Mouse (Mus musculus): ENCODE data around the gene Nup62. TPM values are rescaled to one million over a fixed set of nuclear protein-coding genes. Genes with fewer than 3 reads are reported as not detected.

The Nup62 gene
- total and polyA plus RNA-seq, 3 experiments: 27.1 to 36.0 (median 28.0) TPM

- Histone ChIP-seq H3K27ac (no peak overlapping the region), H3K4me1 (ENCODE audit: control insufficient read depth, insufficient read depth, low read length) (no peaks in the 10 kb centered on the region), H3K4me3 (no peak overlapping the region), H3K79me2 (replicated peaks; ENCODE audit: control insufficient read depth, insufficient read depth, low read length) (no peaks in the 10 kb centered on the region), H3K36me3 (ENCODE audit: control insufficient read depth, insufficient read depth, low read length) (no peaks in the 10 kb centered on the region), H3K27me3 (ENCODE audit: control insufficient read depth, insufficient read depth, low read length) (no peaks in the 10 kb centered on the region), H3K9ac (ENCODE audit: low read depth, low read length) (no peak overlapping the region)
- intact Hi-C loops (cut with DNase I): no loop called here
- no peak for DNase-seq
- no peak for TF ChIP-seq POLR2A (IDR thresholded peaks at IDR 0.05; ENCODE audit: insufficient read depth, low read depth, low read length)
- no peak for TF ChIP-seq CTCF (IDR thresholded peaks at IDR 0.05)
- no peak for TF ChIP-seq EP300 (IDR thresholded peaks at IDR 0.05; ENCODE audit: insufficient read depth, low read depth, low read length)
- WGBS: 81% methylated on average over 8 of the region's 8 CpGs
These were observed 35.8 kb upstream of the Nup62 start for GRCm38 (mm10) chr7:44780101-44780500.

GRCm38 (mm10) chr7:44789531-44789930 lies 26.4 kb upstream of the Nup62 start:
- no peak overlapping the region for H3K9ac ChIP-seq (ENCODE audit: low read depth, low read length)
- intact Hi-C loops (cut with DNase I): no loop called here
- no peaks in the 10 kb centered on the region for H3K79me2 ChIP-seq (replicated peaks; ENCODE audit: control insufficient read depth, insufficient read depth, low read length)
- DNase-seq: peak in 1 of 2 experiments; percentile 10
- no peaks in the 10 kb centered on the region for H3K4me1 ChIP-seq (ENCODE audit: control insufficient read depth, insufficient read depth, low read length)
- no peak overlapping the region for H3K4me3 ChIP-seq
- H3K36me3 ChIP-seq (ENCODE audit: control insufficient read depth, insufficient read depth, low read length): no peaks in the 10 kb centered on the region
- 62% methylated on average over 3 of the region's 3 CpGs for WGBS
- H3K27me3 ChIP-seq (ENCODE audit: control insufficient read depth, insufficient read depth, low read length): no peaks in the 10 kb centered on the region
- no peak overlapping the region for H3K27ac ChIP-seq
- TF ChIP-seq EP300 (IDR thresholded peaks at IDR 0.05; ENCODE audit: insufficient read depth, low read depth, low read length) (no peak), POLR2A (IDR thresholded peaks at IDR 0.05; ENCODE audit: insufficient read depth, low read depth, low read length) (no peak), CTCF (IDR thresholded peaks at IDR 0.05) (no peak)

- Histone ChIP-seq H3K36me3 (ENCODE audit: control insufficient read depth, insufficient read depth, low read length) (no peaks in the 10 kb centered on the region), H3K79me2 (replicated peaks; ENCODE audit: control insufficient read depth, insufficient read depth, low read length) (no peaks in the 10 kb centered on the region), H3K9ac (ENCODE audit: low read depth, low read length) (no peak overlapping the region), H3K4me3 (no peak overlapping the region), H3K27me3 (ENCODE audit: control insufficient read depth, insufficient read depth, low read length) (no peaks in the 10 kb centered on the region), H3K27ac (no peak overlapping the region), H3K4me1 (ENCODE audit: control insufficient read depth, insufficient read depth, low read length) (no peaks in the 10 kb centered on the region)
- WGBS: 68% methylated on average over 4 of the region's 4 CpGs
- intact Hi-C loops (cut with DNase I): no loop called here
- TF ChIP-seq EP300 (IDR thresholded peaks at IDR 0.05; ENCODE audit: insufficient read depth, low read depth, low read length) (no peak), POLR2A (IDR thresholded peaks at IDR 0.05; ENCODE audit: insufficient read depth, low read depth, low read length) (no peak), CTCF (IDR thresholded peaks at IDR 0.05) (no peak)
- peak in 1 of 2 experiments; percentile 1 for DNase-seq
These were observed 25.8 kb upstream of the Nup62 start for GRCm38 (mm10) chr7:44790066-44790465.

- Histone ChIP-seq H3K4me1 (ENCODE audit: control insufficient read depth, insufficient read depth, low read length) (no peaks in the 10 kb centered on the region), H3K27ac (no peak overlapping the region), H3K4me3 (no peak overlapping the region), H3K79me2 (replicated peaks; ENCODE audit: control insufficient read depth, insufficient read depth, low read length) (no peaks in the 10 kb centered on the region), H3K27me3 (ENCODE audit: control insufficient read depth, insufficient read depth, low read length) (no peaks in the 10 kb centered on the region), H3K36me3 (ENCODE audit: control insufficient read depth, insufficient read depth, low read length) (no peaks in the 10 kb centered on the region), H3K9ac (ENCODE audit: low read depth, low read length) (no peak overlapping the region)
- peak in 1 of 2 experiments; percentile 1 for DNase-seq
- no peak for TF ChIP-seq CTCF (IDR thresholded peaks at IDR 0.05)
- no peak for TF ChIP-seq EP300 (IDR thresholded peaks at IDR 0.05; ENCODE audit: insufficient read depth, low read depth, low read length)
- no peak for TF ChIP-seq POLR2A (IDR thresholded peaks at IDR 0.05; ENCODE audit: insufficient read depth, low read depth, low read length)
- intact Hi-C loops (cut with DNase I): no loop called here
- 71% methylated on average over 6 of the region's 6 CpGs for WGBS
These were observed 23.1 kb upstream of the Nup62 start for GRCm38 (mm10) chr7:44792781-44793180.

GRCm38 (mm10) chr7:44808927-44809326 lies 7.0 kb upstream of the Nup62 start:
- Histone ChIP-seq H3K79me2 (replicated peaks; ENCODE audit: control insufficient read depth, insufficient read depth, low read length) (no peaks in the 10 kb centered on the region), H3K36me3 (ENCODE audit: control insufficient read depth, insufficient read depth, low read length) (no peaks in the 10 kb centered on the region), H3K4me3 (no peak overlapping the region), H3K9ac (ENCODE audit: low read depth, low read length) (no peak overlapping the region), H3K27ac (no peak overlapping the region), H3K27me3 (ENCODE audit: control insufficient read depth, insufficient read depth, low read length) (no peaks in the 10 kb centered on the region), H3K4me1 (ENCODE audit: control insufficient read depth, insufficient read depth, low read length) (0 out of 2 replicates have a peak, but pooled peaks cover under 1% of the 10 kb centered on the region)
- TF ChIP-seq EP300 (IDR thresholded peaks at IDR 0.05; ENCODE audit: insufficient read depth, low read depth, low read length) (no peak), CTCF (IDR thresholded peaks at IDR 0.05) (no peak), POLR2A (IDR thresholded peaks at IDR 0.05; ENCODE audit: insufficient read depth, low read depth, low read length) (no peak)
- WGBS: 74% methylated on average over 2 of the region's 2 CpGs
- peak; percentile 0 to 4 for DNase-seq
- intact Hi-C loops (cut with DNase I): no loop called here

GRCm38 (mm10) chr7:44809466-44809865 lies 6.4 kb upstream of the Nup62 start:
- H3K36me3 ChIP-seq (ENCODE audit: control insufficient read depth, insufficient read depth, low read length): no peaks in the 10 kb centered on the region
- H3K27me3 ChIP-seq (ENCODE audit: control insufficient read depth, insufficient read depth, low read length): no peaks in the 10 kb centered on the region
- peak; percentile 1 to 4 for DNase-seq
- H3K4me1 ChIP-seq (ENCODE audit: control insufficient read depth, insufficient read depth, low read length): 0 out of 2 replicates have a peak, but pooled peaks cover 3% of the 10 kb centered on the region
- no peak overlapping the region for H3K9ac ChIP-seq (ENCODE audit: low read depth, low read length)
- no peak overlapping the region for H3K27ac ChIP-seq
- intact Hi-C loops (cut with DNase I): no loop called here
- WGBS: 85% methylated on average over 3 of the region's 3 CpGs
- TF ChIP-seq EP300 (IDR thresholded peaks at IDR 0.05; ENCODE audit: insufficient read depth, low read depth, low read length): no peak
- no peak for TF ChIP-seq POLR2A (IDR thresholded peaks at IDR 0.05; ENCODE audit: insufficient read depth, low read depth, low read length)
- TF ChIP-seq CTCF (IDR thresholded peaks at IDR 0.05): no peak
- no peaks in the 10 kb centered on the region for H3K79me2 ChIP-seq (replicated peaks; ENCODE audit: control insufficient read depth, insufficient read depth, low read length)
- no peak overlapping the region for H3K4me3 ChIP-seq

Data from heart, adult 2 months (tissue).